11 mouse cellular contexts compared by ENCODE assay signal in the genomic region with DNA sequence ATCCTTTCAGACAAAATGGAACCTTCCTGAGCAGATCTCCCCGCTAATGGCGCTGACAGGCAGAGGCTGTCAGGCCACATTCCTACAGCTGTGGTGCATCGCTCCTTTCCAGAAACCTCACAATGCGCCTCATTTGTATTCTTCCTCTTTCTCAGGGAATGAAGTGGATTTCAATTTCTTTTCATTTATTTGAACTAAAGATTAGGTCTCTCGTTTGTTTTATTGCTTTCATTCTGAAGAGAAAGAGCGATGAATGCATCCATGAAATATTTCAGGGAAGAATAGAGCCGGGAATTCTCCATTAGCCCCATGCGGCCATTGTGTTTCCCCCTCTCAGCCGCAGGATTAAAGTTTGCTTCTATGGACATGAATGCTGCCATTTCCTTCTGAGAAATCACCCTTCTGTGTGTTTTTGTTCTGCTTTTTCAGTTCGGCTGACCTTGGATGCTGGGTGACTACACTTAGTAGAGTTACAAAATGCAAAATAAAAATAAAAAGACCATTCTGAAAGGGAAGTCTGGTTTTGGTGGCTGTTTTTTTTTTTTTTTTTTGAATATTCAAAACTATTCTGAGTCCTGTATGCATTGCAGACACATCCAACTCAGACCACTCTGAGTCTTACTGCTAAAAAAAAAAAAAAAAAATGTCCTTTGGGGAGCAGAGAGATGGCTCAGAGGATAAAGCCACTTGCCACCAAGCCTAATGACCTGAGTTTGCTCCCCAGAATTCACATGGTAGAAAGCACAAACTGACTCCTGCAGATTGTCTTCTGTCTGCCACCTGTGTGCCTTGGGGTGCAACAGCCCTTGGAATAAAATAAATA.
A peak's percentile ranks its signal among the peaks of the same experiment; 100 is the strongest.
DNase-seq lines count a peak whose midpoint lies in the region; ATAC-seq and TF ChIP-seq lines count a peak whose summit lies in the region.
"Had no signal": no experiment of that assay in that cellular context is flagged by ENCODE, and none has a peak within 500 bp of the region (broad histone marks: within the 10 kb centered on the region; RNA-seq: fewer than 3 reads in every experiment).

No protein-coding gene starts in this region.

- H3K36me3 ChIP-seq in neural tube, embryonic 11.5 days (ENCODE audit: control insufficient read depth, insufficient read depth, low read length), result no peaks in the 10 kb centered on the region
- H3K36me3 ChIP-seq in forebrain, postnatal 0 days (ENCODE audit: insufficient read depth), result no peaks in the 10 kb centered on the region
- no peaks in the 10 kb centered on the region for H3K36me3 ChIP-seq in midbrain, embryonic 10.5 days

- H3K27me3 ChIP-seq in neural tube, embryonic 11.5 days (ENCODE audit: control insufficient read depth, insufficient read depth, low read length), result no peaks in the 10 kb centered on the region
- H3K27me3 ChIP-seq in forebrain, postnatal 0 days (ENCODE audit: insufficient read depth, low read length), result no peaks in the 10 kb centered on the region
- H3K27me3 ChIP-seq in midbrain, embryonic 10.5 days (ENCODE audit: low read depth, poor library complexity, severe bottlenecking), result no peaks in the 10 kb centered on the region; the same call in 1 of the 2 replicates

- no peak for TF ChIP-seq CTCF in forebrain, postnatal 0 days (IDR thresholded peaks at IDR 0.05; ENCODE audit: low read depth)

- H3K9ac ChIP-seq in neural tube, embryonic 11.5 days (ENCODE audit: low read length), result no peak overlapping the region
- no peak overlapping the region for H3K9ac ChIP-seq in forebrain, postnatal 0 days
- H3K9ac ChIP-seq: liver, embryonic 14.5 days had no signal

- 41% methylated on average over 10 of the region's 10 CpGs for WGBS in neural tube, embryonic 11.5 days
- 10% methylated on average over 10 of the region's 10 CpGs for WGBS in forebrain, postnatal 0 days
- 25% methylated on average over 10 of the region's 10 CpGs for WGBS in midbrain, embryonic 10.5 days

- 0 out of 2 replicates have a peak overlapping the region, but pooled peaks have one; percentile 11 for H3K27ac ChIP-seq in neural tube, embryonic 11.5 days (ENCODE audit: low read depth, low read length)
- H3K27ac ChIP-seq in forebrain, postnatal 0 days (ENCODE audit: low read depth, low read length), result peak overlapping the region; percentile 42
- peak overlapping the region; percentile 83 for H3K27ac ChIP-seq in midbrain, embryonic 10.5 days (replicated peaks)
- H3K27ac ChIP-seq: liver, embryonic 14.5 days had no signal

- H3K4me3 ChIP-seq in neural tube, embryonic 11.5 days (ENCODE audit: low read depth, low read length), result no peak overlapping the region
- H3K4me3 ChIP-seq in forebrain, postnatal 0 days (ENCODE audit: low read depth, low read length), result no peak overlapping the region
- H3K4me3 ChIP-seq in midbrain, embryonic 10.5 days, result no peak overlapping the region
- H3K4me3 ChIP-seq: myocyte had no signal

- ATAC-seq in neural tube, embryonic 11.5 days (ENCODE audit: insufficient read depth, low FRiP score, low TSS enrichment), result peak; percentile 75
- ATAC-seq in forebrain, postnatal 0 days, result peak; percentile 56
- ATAC-seq in erythroid progenitor cell, adult 5-6 weeks (replicated peaks; ENCODE audit: low FRiP score, poor library complexity, severe bottlenecking), result no peak
- ATAC-seq in frontal cortex, adult (ENCODE audit: low TSS enrichment), result no peak

- no peaks in the 10 kb centered on the region for H3K9me3 ChIP-seq in neural tube, embryonic 11.5 days (ENCODE audit: control insufficient read depth, low read length)
- H3K9me3 ChIP-seq in forebrain, postnatal 0 days (ENCODE audit: low read length), result no peaks in the 10 kb centered on the region
- H3K9me3 ChIP-seq in midbrain, embryonic 10.5 days (replicated peaks), result no peaks in the 10 kb centered on the region

- DNase-seq in neural tube, embryonic 11.5 days (ENCODE audit: low spot score), result peak; percentile 64
- DNase-seq in neural tube, embryonic 10.5 days (ENCODE audit: extremely low spot score, low spot score), result no peak
- DNase-seq in forebrain, postnatal 0 days, result peak; percentile 59
- peak; percentile 69 for DNase-seq in midbrain, embryonic 10.5 days (ENCODE audit: low spot score)
- DNase-seq in urinary bladder, postnatal 36 days (ENCODE audit: low spot score in 2 of 2), result no peak
- DNase-seq in kidney, postnatal 25 days, result no peak
- DNase-seq: gastrocnemius, postnatal 25 days had no signal

- H3K4me2 ChIP-seq in neural tube, embryonic 11.5 days (ENCODE audit: low read depth), result no peak overlapping the region
- no peak overlapping the region for H3K4me2 ChIP-seq in forebrain, postnatal 0 days (ENCODE audit: low read depth)

- H3K4me1 ChIP-seq in neural tube, embryonic 11.5 days (ENCODE audit: control insufficient read depth, insufficient read depth, low read length), result no peaks in the 10 kb centered on the region
- H3K4me1 ChIP-seq in forebrain, postnatal 0 days (ENCODE audit: insufficient read depth), result no peaks in the 10 kb centered on the region
- H3K4me1 ChIP-seq in midbrain, embryonic 10.5 days, result peaks cover 48% of the 10 kb centered on the region

Comparison
In these comparisons a context has a peak if more than half of its experiments do, and no peak if none do; other contexts are left out.
1. DNase-seq: peak in neural tube, embryonic 11.5 days (single experiment), forebrain, postnatal 0 days (single experiment) and midbrain, embryonic 10.5 days (single experiment); none in neural tube, embryonic 10.5 days (single experiment), urinary bladder, postnatal 36 days (0 of 2) and kidney, postnatal 25 days (0 of 2).
2. ATAC-seq: peak in neural tube, embryonic 11.5 days (single experiment) and forebrain, postnatal 0 days (single experiment); none in erythroid progenitor cell, adult 5-6 weeks (single experiment) and frontal cortex, adult (single experiment).
3. H3K27ac ChIP-seq: peak in every context shown above with its lines; median percentile 83 in midbrain, embryonic 10.5 days; 42 in forebrain, postnatal 0 days; 11 in neural tube, embryonic 11.5 days.